Mouse (Mus musculus): ENCODE measurements at regions not wholly inside any gene's neighbourhood (a gene's known extent, or its start where the extent isn't known, plus 50 kb on each side); places are given as distances from the start of the nearest gene placed in this dataset.

GRCm38 (mm10) chr6:89258140-89258539 is 104.3 kb downstream of the Plxna1 start:
- TF ChIP-seq CTCF (conservative IDR thresholded peaks at IDR 0.05; ENCODE audit: insufficient read depth, insufficient read length, low read depth, low read length) (no peak), POLR2A (IDR thresholded peaks at IDR 0.05; ENCODE audit: low read depth, low read length) (no peak)

Measured in kidney, adult 2 months (tissue).